8 mouse cellular contexts compared by ENCODE assay signal in genomic region chr1:23826887-23827758, GRCm38 (mm10).
DNase-seq lines count a peak whose midpoint lies in the region; ATAC-seq and TF ChIP-seq lines count a peak whose summit lies in the region.

No protein-coding gene starts in this region.

- DNase-seq in 3T3-L1 (ENCODE audit: low read depth, low spot score): peak; percentile 81
- peak; percentile 79 for DNase-seq in CH12.LX (ENCODE audit: extremely low read depth)
- peak; percentile 47 for DNase-seq in c-Kit-positive CD71-negative TER-119-negative erythroid progenitor cells, embryonic 14.5 days (ENCODE audit: low read depth)
- peak; percentile 47 for DNase-seq in forebrain, embryonic 10.5 days (ENCODE audit: extremely low spot score, low spot score)
- peak; percentile 73 for DNase-seq in intestine, embryonic 14.5 days (ENCODE audit: low spot score)
- DNase-seq in liver, embryonic 11.5 days (ENCODE audit: low spot score): no peak
- peak; percentile 63 for DNase-seq in neural tube, embryonic 11.5 days (ENCODE audit: low spot score)
- peak; percentile 6 to 7 for DNase-seq in thymus, postnatal 36 days

- H3K9me3 ChIP-seq in CH12.LX (replicated peaks; ENCODE audit: low read length): no peaks in the 10 kb centered on the region
- no peaks in the 10 kb centered on the region for H3K9me3 ChIP-seq in forebrain, embryonic 10.5 days
- H3K9me3 ChIP-seq in intestine, embryonic 14.5 days (ENCODE audit: control insufficient read depth, low read length): no peaks in the 10 kb centered on the region
- H3K9me3 ChIP-seq in liver, embryonic 11.5 days (ENCODE audit: control insufficient read depth, low read length): no peaks in the 10 kb centered on the region
- H3K9me3 ChIP-seq in neural tube, embryonic 11.5 days (ENCODE audit: control insufficient read depth, low read length): no peaks in the 10 kb centered on the region

- TF ChIP-seq CTCF in CH12.LX (conservative IDR thresholded peaks at IDR 0.05 in 1 of 2, IDR thresholded peaks at IDR 0.05 in 1 of 2; ENCODE audit: low read depth in 2 of 2, low read length in 2 of 2): peak; percentile 41 to 86

- no peak for TF ChIP-seq POLR2A in CH12.LX (IDR thresholded peaks at IDR 0.05; ENCODE audit: low read depth, low read length)

- no peaks in the 10 kb centered on the region for H3K27me3 ChIP-seq in CH12.LX (replicated peaks)
- no peaks in the 10 kb centered on the region for H3K27me3 ChIP-seq in forebrain, embryonic 10.5 days (ENCODE audit: poor library complexity, severe bottlenecking)
- no peaks in the 10 kb centered on the region for H3K27me3 ChIP-seq in intestine, embryonic 14.5 days (replicated peaks; ENCODE audit: control insufficient read depth, insufficient read depth, low read length)
- H3K27me3 ChIP-seq in liver, embryonic 11.5 days (replicated peaks; ENCODE audit: control insufficient read depth, insufficient read depth, low read length): no peaks in the 10 kb centered on the region
- no peaks in the 10 kb centered on the region for H3K27me3 ChIP-seq in neural tube, embryonic 11.5 days (ENCODE audit: control insufficient read depth, insufficient read depth, low read length)

- no peaks in the 10 kb centered on the region for H3K36me3 ChIP-seq in CH12.LX (replicated peaks in 1 of 2; ENCODE audit: control insufficient read depth in 1 of 2, insufficient read depth in 1 of 2, low read length in 1 of 2)
- no peaks in the 10 kb centered on the region for H3K36me3 ChIP-seq in forebrain, embryonic 10.5 days (replicated peaks)
- no peaks in the 10 kb centered on the region for H3K36me3 ChIP-seq in intestine, embryonic 14.5 days (ENCODE audit: control insufficient read depth, insufficient read depth, low read length)
- no peaks in the 10 kb centered on the region for H3K36me3 ChIP-seq in liver, embryonic 11.5 days (ENCODE audit: control insufficient read depth, insufficient read depth, low read length)
- no peaks in the 10 kb centered on the region for H3K36me3 ChIP-seq in neural tube, embryonic 11.5 days (ENCODE audit: control insufficient read depth, insufficient read depth, low read length)

- ATAC-seq in intestine, embryonic 14.5 days (replicated peaks; ENCODE audit: low FRiP score, low TSS enrichment, low read depth): peak; percentile 70
- ATAC-seq in liver, embryonic 11.5 days (replicated peaks; ENCODE audit: low FRiP score): peak; percentile 49; the same call in 1 of the 2 replicates
- ATAC-seq in neural tube, embryonic 11.5 days (ENCODE audit: insufficient read depth, low FRiP score, low TSS enrichment): peak; percentile 62

- dilution Hi-C loops in CH12.LX (cut with MboI; ENCODE audit: extremely low pct_ligation_motif_present, extremely low pct_unique_long_range_greater_than_20kb, low sequenced_read_pairs): no loop called here

- 48% methylated on average over 13 of the region's 13 CpGs for WGBS in forebrain, embryonic 10.5 days
- WGBS in intestine, embryonic 14.5 days: 43% methylated on average over 13 of the region's 13 CpGs
- WGBS in liver, embryonic 11.5 days: 38% methylated on average over 13 of the region's 13 CpGs
- 48% methylated on average over 13 of the region's 13 CpGs for WGBS in neural tube, embryonic 11.5 days

- no peak overlapping the region for H3K9ac ChIP-seq in CH12.LX (ENCODE audit: insufficient read depth, low read depth)
- H3K9ac ChIP-seq in intestine, embryonic 14.5 days (ENCODE audit: low read length): no peak overlapping the region
- no peak overlapping the region for H3K9ac ChIP-seq in liver, embryonic 11.5 days (ENCODE audit: low read depth, low read length)
- no peak overlapping the region for H3K9ac ChIP-seq in neural tube, embryonic 11.5 days (ENCODE audit: low read length)

- H3K79me2 ChIP-seq in CH12.LX (replicated peaks; ENCODE audit: control insufficient read depth, extremely low read depth, insufficient read depth, poor library complexity, severe bottlenecking): no peaks in the 10 kb centered on the region

- peak overlapping the region; percentile 41; the same call in 1 of the 2 replicates for H3K4me2 ChIP-seq in CH12.LX (ENCODE audit: insufficient read depth, low read depth, poor library complexity, severe bottlenecking)
- H3K4me2 ChIP-seq in intestine, embryonic 14.5 days (ENCODE audit: low read length): no peak overlapping the region
- no peak overlapping the region for H3K4me2 ChIP-seq in liver, embryonic 11.5 days
- H3K4me2 ChIP-seq in neural tube, embryonic 11.5 days (ENCODE audit: low read depth): no peak overlapping the region

- no peak overlapping the region for H3K27ac ChIP-seq in CH12.LX (ENCODE audit: insufficient read depth, low read depth)
- no peak overlapping the region for H3K27ac ChIP-seq in forebrain, embryonic 10.5 days
- no peak overlapping the region for H3K27ac ChIP-seq in intestine, embryonic 14.5 days (ENCODE audit: low read depth)
- H3K27ac ChIP-seq in liver, embryonic 11.5 days (ENCODE audit: low read depth, low read length): no peak overlapping the region
- no peak overlapping the region for H3K27ac ChIP-seq in neural tube, embryonic 11.5 days (ENCODE audit: low read depth, low read length)

- TF ChIP-seq RAD21 in CH12.LX (IDR thresholded peaks at IDR 0.05; ENCODE audit: low read depth, low read length): peak; percentile 83

- no peak for TF ChIP-seq EP300 in CH12.LX (IDR thresholded peaks at IDR 0.05; ENCODE audit: low read length)

- in situ Hi-C loops in CH12.LX (cut with MboI; ENCODE audit: low pct_ligation_motif_present, low pct_unique_long_range_greater_than_20kb, low sequenced_read_pairs): loop anchor here (5.0 kb wide), 2 partner anchors 200 to 340 kb away; no protein-coding TSS in a partner anchor

- peaks cover 0 to 9% of the 10 kb centered on the region in 2 experiments; a peak in 2 of 4 replicates for H3K4me1 ChIP-seq in CH12.LX (ENCODE audit: control insufficient read depth in 1 of 2, insufficient read depth in 2 of 2)
- H3K4me1 ChIP-seq in forebrain, embryonic 10.5 days: no peaks in the 10 kb centered on the region
- H3K4me1 ChIP-seq in intestine, embryonic 14.5 days (replicated peaks; ENCODE audit: control insufficient read depth, insufficient read depth, low read length): no peaks in the 10 kb centered on the region
- H3K4me1 ChIP-seq in liver, embryonic 11.5 days (replicated peaks; ENCODE audit: control insufficient read depth, insufficient read depth, low read length): no peaks in the 10 kb centered on the region
- H3K4me1 ChIP-seq in neural tube, embryonic 11.5 days (ENCODE audit: control insufficient read depth, insufficient read depth, low read length): no peaks in the 10 kb centered on the region

- H3K4me3 ChIP-seq in CH12.LX (replicated peaks in 1 of 3; ENCODE audit: low read depth in 2 of 3, low read length in 2 of 3, poor library complexity in 1 of 3): no peak overlapping the region
- H3K4me3 ChIP-seq in forebrain, embryonic 10.5 days: no peak overlapping the region
- no peak overlapping the region for H3K4me3 ChIP-seq in intestine, embryonic 14.5 days (ENCODE audit: low read depth, low read length)
- no peak overlapping the region for H3K4me3 ChIP-seq in liver, embryonic 11.5 days (ENCODE audit: low read depth, low read length)
- H3K4me3 ChIP-seq in neural tube, embryonic 11.5 days (ENCODE audit: low read depth, low read length): no peak overlapping the region

TF ChIP-seq in CH12.LX, 34 proteins besides CTCF, POLR2A, EP300 and RAD21:
- TF ChIP-seq USF2 (conservative IDR thresholded peaks at IDR 0.05; ENCODE audit: low read depth, low read length): no peak
- no peak for TF ChIP-seq CHD1 (IDR thresholded peaks at IDR 0.05; ENCODE audit: low read depth, low read length)
- peak; percentile 60 for TF ChIP-seq ZC3H11A (IDR thresholded peaks at IDR 0.05; ENCODE audit: low read depth, low read length)
- TF ChIP-seq MAX (IDR thresholded peaks at IDR 0.05; ENCODE audit: low read length): peak; percentile 64
- TF ChIP-seq TCF12 (IDR thresholded peaks at IDR 0.05; ENCODE audit: low read depth, low read length): no peak
- TF ChIP-seq MAFK (IDR thresholded peaks at IDR 0.05; ENCODE audit: insufficient replicate concordance, low read length): no peak
- no peak for TF ChIP-seq ELF1 (IDR thresholded peaks at IDR 0.05; ENCODE audit: low read depth, low read length)
- no peak for TF ChIP-seq HCFC1 (IDR thresholded peaks at IDR 0.05; ENCODE audit: low read depth, low read length)
- 0 out of 2 replicates have a peak, but pooled peaks have one; percentile 50 for TF ChIP-seq MAZ (IDR thresholded peaks at IDR 0.05; ENCODE audit: low read depth, low read length)
- no peak for TF ChIP-seq GABPA (IDR thresholded peaks at IDR 0.05; ENCODE audit: insufficient replicate concordance, low read depth, low read length)
- no peak for TF ChIP-seq POLR2AphosphoS2 (IDR thresholded peaks at IDR 0.05; ENCODE audit: low read depth, low read length)
- no peak for TF ChIP-seq JUND (conservative IDR thresholded peaks at IDR 0.05; ENCODE audit: low read depth, low read length)
- no peak for TF ChIP-seq ZMIZ1 (IDR thresholded peaks at IDR 0.05; ENCODE audit: low read depth, low read length)
- 0 out of 2 replicates have a peak, but pooled peaks have one; percentile 26 for TF ChIP-seq SIN3A (IDR thresholded peaks at IDR 0.05; ENCODE audit: low read length)
- peak; percentile 28; the same call in 1 of the 2 replicates for TF ChIP-seq IRF4 (IDR thresholded peaks at IDR 0.05; ENCODE audit: low read depth, low read length)
- peak; percentile 91 for TF ChIP-seq SMC3 (IDR thresholded peaks at IDR 0.05; ENCODE audit: low read depth, low read length)
- no peak for TF ChIP-seq JUN (IDR thresholded peaks at IDR 0.05; ENCODE audit: insufficient read depth, low read depth, low read length)
- 0 out of 2 replicates have a peak, but pooled peaks have one; percentile 8 for TF ChIP-seq NELFE (IDR thresholded peaks at IDR 0.05; ENCODE audit: low read depth, low read length)
- no peak for TF ChIP-seq UBTF (IDR thresholded peaks at IDR 0.05; ENCODE audit: low read depth, low read length)
- TF ChIP-seq KAT2A (IDR thresholded peaks at IDR 0.05; ENCODE audit: insufficient replicate concordance, low read length): no peak
- TF ChIP-seq E2F4 (IDR thresholded peaks at IDR 0.05; ENCODE audit: insufficient replicate concordance, low read depth, low read length): no peak
- TF ChIP-seq CHD2 (IDR thresholded peaks at IDR 0.05; ENCODE audit: low read length): no peak
- TF ChIP-seq MXI1 (IDR thresholded peaks at IDR 0.05; ENCODE audit: low read depth, low read length): no peak
- no peak for TF ChIP-seq ZNF384 (IDR thresholded peaks at IDR 0.05; ENCODE audit: low read depth, low read length)
